Mouse (Mus musculus) forebrain, embryonic 14.5 days (tissue): Measurements from ENCODE around the gene Gm11099. TPM values are rescaled to one million over a fixed set of nuclear protein-coding genes. Genes with fewer than 3 reads are reported as not detected.

ENCODE experiments used
- ATAC-seq: fragments of 200-750 bp; cut with Nextera tagmentation; 2 replicates; pipeline ENCODE4 v1.8.0; 2017; ENCODE audit warnings: mild to moderate bottlenecking, moderate library complexity
- DNase-seq: peaks from one replicate; pipeline ENCODE4 v3.0.0-alpha.2; 2015; ENCODE audit warnings: low spot score
- H3K27ac ChIP-seq: fragments of 300-500 bp; sonication (generic); 2 replicates; pipeline ENCODE4 v1.5.1; 2014; ENCODE audit warnings: low read depth, mild to moderate bottlenecking, control low read depth, low read length, moderate library complexity
- H3K27me3 ChIP-seq: fragments of 300-500 bp; sonication (generic); replicated peaks from 2 replicates; pipeline ENCODE4 v1.6.1; 2014; ENCODE audit warnings: low read length, control low read depth, mixed read lengths; ENCODE audit not compliant: control insufficient read depth, insufficient read depth
- H3K36me3 ChIP-seq: fragments of 300-500 bp; sonication (generic); 2 replicates; pipeline ENCODE4 v1.6.1; 2014; ENCODE audit warnings: low read length, control low read depth; ENCODE audit not compliant: control insufficient read depth, insufficient read depth
- H3K4me1 ChIP-seq: fragments of 300-500 bp; sonication (generic); 2 replicates; pipeline ENCODE4 v1.6.1; 2014; ENCODE audit warnings: antibody characterized with exemption, low read length, control low read depth; ENCODE audit not compliant: control insufficient read depth, insufficient read depth
- H3K4me2 ChIP-seq: fragments of 300-500 bp; sonication (generic); 2 replicates; pipeline ENCODE4 v1.6.1; 2014; ENCODE audit warnings: mild to moderate bottlenecking, control low read depth, low read length
- H3K4me3 ChIP-seq: fragments of 300-500 bp; sonication (generic); 2 replicates; pipeline ENCODE4 v1.5.1; 2014; ENCODE audit warnings: low read depth, low read length, control low read depth
- H3K9ac ChIP-seq: fragments of 300-500 bp; sonication (generic); 2 replicates; pipeline ENCODE4 v1.6.1; 2014; ENCODE audit warnings: mild to moderate bottlenecking, low read length, control low read depth, moderate library complexity
- H3K9me3 ChIP-seq: fragments of 300-500 bp; sonication (generic); replicated peaks from 2 replicates; pipeline ENCODE4 v1.6.1; 2016; ENCODE audit warnings: low read length, control low read depth, mixed read lengths; ENCODE audit not compliant: control insufficient read depth
- WGBS: fragments of 180-500 bp; shearing (Covaris S2); extraction: QIAGEN DNeasy Blood & Tissue Kit; methylation state at CpG from one replicate; pipeline ENCODE4 v1.1.7; 2014; 5-methylcytosine and 5-hydroxymethylcytosine counted together
- polyA plus RNA-seq: library from polyadenylated mRNA; unstranded; fragments of >200 nt; fragmentation: Nextera tagmentation; extraction: Ambion mirVana; gene quantifications from 2 replicates; pipeline ENCODE4 v1.2.1, GENCODE M21; 2014

The Gm11099 gene
- polyA plus RNA-seq, result not detected in 2 replicates

GRCm38 (mm10) chr2:58859134-58859533, at the start of gene Gm11099:
Gm11099 (plus strand) TSS chr2:58859434.
- DNase-seq (no peak), ATAC-seq (no peak)
- Histone ChIP-seq H3K4me2 (no peak within 1 kb of the TSS), H3K4me3 (no peak within 1 kb of the TSS), H3K36me3 (no peaks in the 10 kb centered on the region), H3K4me1 (no peaks in the 10 kb centered on the region), H3K27ac (no peak within 1 kb of the TSS), H3K9me3 (no peaks in the 10 kb centered on the region), H3K9ac (no peak within 1 kb of the TSS), H3K27me3 (no peaks in the 10 kb centered on the region)
- WGBS, result 92% methylated on average over 5 of the region's 5 CpGs

GRCm38 (mm10) chr2:58812941-58813340, 46.3 kb upstream of the Gm11099 start:
- Histone ChIP-seq H3K36me3 (no peaks in the 10 kb centered on the region), H3K9me3 (no peaks in the 10 kb centered on the region), H3K4me1 (0 out of 2 replicates have a peak, but pooled peaks cover 2% of the 10 kb centered on the region), H3K27me3 (no peaks in the 10 kb centered on the region), H3K27ac (no peak overlapping the region), H3K4me3 (no peak overlapping the region), H3K9ac (no peak overlapping the region), H3K4me2 (no peak overlapping the region)
- peak; percentile 67; the same call in 1 of the 2 replicates for ATAC-seq
- peak; percentile 60 for DNase-seq
- 14% methylated on average over 2 of the region's 2 CpGs for WGBS

- no peak overlapping the region for H3K9ac ChIP-seq
- 75% methylated on average over 3 of the region's 3 CpGs for WGBS
- H3K4me3 ChIP-seq, result no peak overlapping the region
- H3K27ac ChIP-seq, result no peak overlapping the region
- ATAC-seq (no peak), DNase-seq (no peak)
- no peak overlapping the region for H3K4me2 ChIP-seq
- H3K9me3 ChIP-seq, result no peaks in the 10 kb centered on the region
- H3K4me1 ChIP-seq, result no peaks in the 10 kb centered on the region
- no peaks in the 10 kb centered on the region for H3K27me3 ChIP-seq
- no peaks in the 10 kb centered on the region for H3K36me3 ChIP-seq
These were observed 30.2 kb upstream of the Gm11099 start for GRCm38 (mm10) chr2:58828910-58829600.

GRCm38 (mm10) chr2:58829981-58830742, 29.1 kb upstream of the Gm11099 start:
- H3K27ac ChIP-seq, result no peak overlapping the region
- DNase-seq (peak; percentile 27), ATAC-seq (0 out of 2 replicates have a peak, but pooled peaks have one; percentile 18)
- no peak overlapping the region for H3K4me2 ChIP-seq
- no peak overlapping the region for H3K4me3 ChIP-seq
- H3K9ac ChIP-seq, result no peak overlapping the region
- 68% methylated on average over 7 of the region's 7 CpGs for WGBS
- H3K27me3 ChIP-seq, result no peaks in the 10 kb centered on the region
- no peaks in the 10 kb centered on the region for H3K4me1 ChIP-seq
- H3K36me3 ChIP-seq, result no peaks in the 10 kb centered on the region
- H3K9me3 ChIP-seq, result no peaks in the 10 kb centered on the region

GRCm38 (mm10) chr2:58832253-58832980, 26.8 kb upstream of the Gm11099 start:
- H3K4me1 ChIP-seq, result no peaks in the 10 kb centered on the region
- H3K4me3 ChIP-seq, result no peak overlapping the region
- WGBS, result 71% methylated on average over 20 of the region's 20 CpGs
- no peak overlapping the region for H3K9ac ChIP-seq
- H3K4me2 ChIP-seq, result no peak overlapping the region
- H3K36me3 ChIP-seq, result no peaks in the 10 kb centered on the region
- H3K27me3 ChIP-seq, result no peaks in the 10 kb centered on the region
- ATAC-seq, result no peak
- DNase-seq, result no peak
- H3K27ac ChIP-seq, result no peak overlapping the region
- no peaks in the 10 kb centered on the region for H3K9me3 ChIP-seq

GRCm38 (mm10) chr2:58841021-58841420, 18.2 kb upstream of the Gm11099 start:
- ATAC-seq (no peak), DNase-seq (no peak)
- H3K9ac ChIP-seq, result no peak overlapping the region
- no peaks in the 10 kb centered on the region for H3K9me3 ChIP-seq
- H3K27me3 ChIP-seq, result no peaks in the 10 kb centered on the region
- 87% methylated on average over 3 of the region's 3 CpGs for WGBS
- H3K4me2 ChIP-seq, result no peak overlapping the region
- H3K36me3 ChIP-seq, result no peaks in the 10 kb centered on the region
- no peak overlapping the region for H3K27ac ChIP-seq
- H3K4me1 ChIP-seq, result no peaks in the 10 kb centered on the region
- H3K4me3 ChIP-seq, result no peak overlapping the region

GRCm38 (mm10) chr2:58842443-58842842, 16.8 kb upstream of the Gm11099 start:
- ATAC-seq, result no peak
- Histone ChIP-seq H3K27ac (no peak overlapping the region), H3K4me1 (no peaks in the 10 kb centered on the region), H3K36me3 (no peaks in the 10 kb centered on the region), H3K9me3 (no peaks in the 10 kb centered on the region), H3K4me2 (no peak overlapping the region), H3K27me3 (no peaks in the 10 kb centered on the region), H3K4me3 (no peak overlapping the region), H3K9ac (no peak overlapping the region)
- no peak for DNase-seq
- WGBS, result 87% methylated on average over 4 of the region's 4 CpGs

GRCm38 (mm10) chr2:58844499-58844898, 14.7 kb upstream of the Gm11099 start:
- no peaks in the 10 kb centered on the region for H3K27me3 ChIP-seq
- H3K9ac ChIP-seq, result no peak overlapping the region
- ATAC-seq, result no peak
- H3K27ac ChIP-seq, result no peak overlapping the region
- no peak overlapping the region for H3K4me3 ChIP-seq
- 53% methylated on average over 10 of the region's 10 CpGs for WGBS
- H3K4me1 ChIP-seq, result no peaks in the 10 kb centered on the region
- H3K4me2 ChIP-seq, result no peak overlapping the region
- H3K9me3 ChIP-seq, result no peaks in the 10 kb centered on the region
- no peaks in the 10 kb centered on the region for H3K36me3 ChIP-seq
- no peak for DNase-seq
